Mouse (Mus musculus) lung, embryonic 14.5 days (tissue): ENCODE data around the gene Prkce. TPM values are rescaled to one million over a fixed set of nuclear protein-coding genes. Genes with fewer than 3 reads are reported as not detected.

ENCODE experiments used
- ATAC-seq: fragments of 200-750 bp; cut with Nextera tagmentation; 2 replicates; pipeline ENCODE4 v1.8.0; 2017; ENCODE audit warnings: mild to moderate bottlenecking, moderate TSS enrichment, moderate library complexity; ENCODE audit not compliant: insufficient read depth
- DNase-seq: peaks from one replicate; pipeline ENCODE4 v3.0.0-alpha.2; 2015
- H3K27ac ChIP-seq: fragments of 300-500 bp; sonication (generic); 2 replicates; pipeline ENCODE4 v1.5.1; 2014; ENCODE audit warnings: low read depth, mild to moderate bottlenecking, moderate library complexity
- H3K27me3 ChIP-seq: fragments of 300-500 bp; sonication (generic); 2 replicates; pipeline ENCODE4 v1.6.1; 2014; ENCODE audit warnings: low read length, control low read depth; ENCODE audit not compliant: insufficient read depth
- H3K36me3 ChIP-seq: fragments of 300-500 bp; sonication (generic); 2 replicates; pipeline ENCODE4 v1.6.1; 2014; ENCODE audit warnings: control low read depth; ENCODE audit not compliant: insufficient read depth
- H3K4me1 ChIP-seq: fragments of 300-500 bp; sonication (generic); 2 replicates; pipeline ENCODE4 v1.6.1; 2014; ENCODE audit warnings: antibody characterized with exemption, control low read depth; ENCODE audit not compliant: insufficient read depth
- H3K4me2 ChIP-seq: fragments of 300-500 bp; sonication (generic); 2 replicates; pipeline ENCODE4 v1.6.1; 2014; ENCODE audit warnings: mild to moderate bottlenecking
- H3K4me3 ChIP-seq: fragments of 300-500 bp; sonication (generic); 2 replicates; pipeline ENCODE4 v1.5.1; 2014; ENCODE audit warnings: low read depth, low read length
- H3K9ac ChIP-seq: fragments of 300-500 bp; sonication (generic); 2 replicates; pipeline ENCODE4 v1.6.1; 2014
- H3K9me3 ChIP-seq: fragments of 300-500 bp; sonication (generic); 2 replicates; pipeline ENCODE4 v1.6.1; 2016; ENCODE audit warnings: low read depth, low read length, control low read depth
- CTCF ChIP-seq: IDR thresholded peaks from 2 replicates; pipeline ENCODE4 v1.5.1; 2016; ENCODE audit warnings: antibody characterized with exemption, low read depth
- WGBS: fragments of 180-500 bp; shearing (Covaris S2); extraction: QIAGEN DNeasy Blood & Tissue Kit; methylation state at CpG from one replicate; pipeline ENCODE4 v1.1.7; 2014; 5-methylcytosine and 5-hydroxymethylcytosine counted together
- polyA plus RNA-seq: library from polyadenylated mRNA; unstranded; fragments of >200 nt; fragmentation: Nextera tagmentation; extraction: Ambion mirVana; gene quantifications from 2 replicates; pipeline ENCODE4 v1.2.1, GENCODE M21; 2014

Gene Prkce
- polyA plus RNA-seq, 1 experiment from 2014 or later = 10.1 TPM

DNA sequence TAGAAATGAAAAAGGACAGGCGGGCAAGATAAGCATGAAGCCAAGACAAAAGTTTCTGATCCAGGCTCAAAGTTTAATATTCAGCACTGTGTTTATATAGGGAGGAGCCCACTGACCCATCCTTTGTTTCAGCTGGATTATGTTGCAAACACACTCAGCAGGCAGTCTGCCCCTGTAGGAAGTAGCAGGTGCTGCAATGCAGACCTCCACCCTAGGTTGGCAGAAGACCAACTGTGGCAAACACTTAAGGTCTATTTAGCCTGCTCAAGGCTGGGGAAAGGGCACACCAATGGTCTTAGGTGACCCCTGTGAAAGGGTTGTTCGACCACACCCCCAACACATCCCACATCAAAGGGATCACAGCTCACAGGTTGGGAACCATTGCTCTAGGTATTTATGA lies 434.3 kb downstream of the Prkce start:
- WGBS = 91% methylated on average over 2 of the region's 2 CpGs
- Histone ChIP-seq H3K27me3 (no peaks in the 10 kb centered on the region), H3K9me3 (no peaks in the 10 kb centered on the region), H3K4me2 (no peak overlapping the region), H3K9ac (no peak overlapping the region), H3K4me3 (no peak overlapping the region), H3K4me1 (no peaks in the 10 kb centered on the region), H3K36me3 (no peaks in the 10 kb centered on the region), H3K27ac (no peak overlapping the region)
- no peak for DNase-seq
- ATAC-seq = no peak
- 0 out of 2 replicates have a peak, but pooled peaks have one; percentile 18 for TF ChIP-seq CTCF

GRCm38 (mm10) chr17:86603848-86604444 lies 436.4 kb downstream of the Prkce start:
- no peak overlapping the region for H3K9ac ChIP-seq
- WGBS = 58% methylated on average over 5 of the region's 5 CpGs
- ATAC-seq = no peak

DNA sequence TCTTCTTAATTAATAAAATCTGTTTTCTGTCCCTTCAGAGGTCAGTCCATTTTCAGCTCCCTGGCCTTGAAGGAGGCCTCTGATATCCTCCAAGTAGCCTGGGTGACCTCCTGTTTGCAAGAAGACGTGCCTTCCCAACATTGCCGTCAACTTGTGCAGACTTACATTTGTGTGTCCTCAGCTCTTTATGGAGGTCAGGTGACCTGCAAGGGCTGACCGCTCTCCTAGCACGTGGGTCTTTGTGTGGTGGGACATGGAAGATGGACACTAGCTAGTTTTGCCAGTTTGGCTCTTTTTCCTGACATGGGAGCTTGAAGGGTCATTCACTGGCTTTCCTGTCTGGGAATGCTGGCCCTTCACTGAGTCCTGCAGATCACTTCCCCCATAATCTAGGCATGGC lies 440.4 kb downstream of the Prkce start:
- no peaks in the 10 kb centered on the region for H3K9me3 ChIP-seq
- H3K27ac ChIP-seq = no peak overlapping the region
- ATAC-seq (no peak), DNase-seq (no peak)
- H3K4me3 ChIP-seq = no peak overlapping the region
- no peaks in the 10 kb centered on the region for H3K27me3 ChIP-seq
- no peaks in the 10 kb centered on the region for H3K36me3 ChIP-seq
- H3K4me1 ChIP-seq = no peaks in the 10 kb centered on the region
- WGBS = 78% methylated on average over 4 of the region's 4 CpGs
- TF ChIP-seq CTCF = no peak
- no peak overlapping the region for H3K4me2 ChIP-seq
- H3K9ac ChIP-seq = no peak overlapping the region

More at GRCm38 (mm10) chr17:86603848-86604444, 436.4 kb downstream of the Prkce start:
- Histone ChIP-seq H3K9me3 (no peaks in the 10 kb centered on the region), H3K4me3 (no peak overlapping the region), H3K36me3 (no peaks in the 10 kb centered on the region), H3K4me1 (no peaks in the 10 kb centered on the region), H3K27me3 (no peaks in the 10 kb centered on the region), H3K4me2 (no peak overlapping the region), H3K27ac (no peak overlapping the region)
- DNase-seq = no peak
- no peak for TF ChIP-seq CTCF

DNA sequence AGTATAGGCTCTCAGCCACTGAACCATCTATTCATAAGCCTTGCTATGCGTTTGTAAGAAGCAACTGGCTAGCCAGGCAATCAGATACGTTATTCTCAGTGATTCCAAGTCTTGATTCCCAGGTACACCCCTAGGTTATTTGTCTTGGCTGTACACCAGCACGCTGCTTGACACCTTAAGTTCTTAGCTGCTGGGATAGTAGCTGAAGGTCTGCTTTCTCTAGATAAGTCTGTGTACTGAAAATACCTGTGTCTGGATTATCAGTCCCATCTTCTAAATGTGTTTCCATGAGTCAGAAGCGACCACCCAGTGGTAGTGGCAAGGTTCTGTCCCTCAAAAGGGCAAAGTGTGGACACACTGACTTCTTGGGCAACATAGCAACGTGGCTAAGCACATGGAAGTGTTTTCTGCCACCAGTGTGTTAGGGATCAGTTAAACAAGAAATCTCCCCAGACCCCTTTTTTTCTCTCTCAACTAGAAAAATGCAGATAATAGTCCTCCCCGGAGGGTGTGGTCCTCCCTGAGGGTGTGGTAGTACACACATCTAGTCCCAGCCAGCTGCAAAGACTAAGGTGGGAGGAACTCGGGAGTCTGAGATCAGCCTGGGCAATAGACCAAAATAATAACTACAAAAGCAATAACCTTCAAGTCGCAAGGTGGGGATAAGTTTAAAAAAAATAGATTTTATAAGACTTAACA lies 442.8 kb downstream of the Prkce start:
- no peak overlapping the region for H3K27ac ChIP-seq
- no peak for TF ChIP-seq CTCF
- no peak overlapping the region for H3K9ac ChIP-seq
- 68% methylated on average over 8 of the region's 8 CpGs for WGBS
- no peaks in the 10 kb centered on the region for H3K4me1 ChIP-seq
- H3K4me3 ChIP-seq = no peak overlapping the region
- DNase-seq (no peak), ATAC-seq (no peak)
- no peaks in the 10 kb centered on the region for H3K27me3 ChIP-seq
- no peaks in the 10 kb centered on the region for H3K9me3 ChIP-seq
- H3K36me3 ChIP-seq = no peaks in the 10 kb centered on the region
- H3K4me2 ChIP-seq = no peak overlapping the region

GRCm38 (mm10) chr17:86611772-86612171 lies 444.2 kb downstream of the Prkce start:
- WGBS = 38% methylated on average over 5 of the region's 5 CpGs
- no peak for TF ChIP-seq CTCF
- H3K9me3 ChIP-seq = no peaks in the 10 kb centered on the region
- H3K36me3 ChIP-seq = no peaks in the 10 kb centered on the region
- H3K4me3 ChIP-seq = no peak overlapping the region
- no peaks in the 10 kb centered on the region for H3K27me3 ChIP-seq
- H3K9ac ChIP-seq = no peak overlapping the region
- H3K27ac ChIP-seq = no peak overlapping the region
- DNase-seq = no peak
- ATAC-seq = no peak
- H3K4me1 ChIP-seq = no peaks in the 10 kb centered on the region
- no peak overlapping the region for H3K4me2 ChIP-seq

GRCm38 (mm10) chr17:86615592-86616291 lies 448.2 kb downstream of the Prkce start:
- Histone ChIP-seq H3K27me3 (no peaks in the 10 kb centered on the region), H3K36me3 (no peaks in the 10 kb centered on the region), H3K4me3 (no peak overlapping the region), H3K4me1 (peaks cover 7% of the 10 kb centered on the region; the same call in 1 of the 2 replicates), H3K9ac (no peak overlapping the region), H3K27ac (no peak overlapping the region), H3K9me3 (no peaks in the 10 kb centered on the region), H3K4me2 (no peak overlapping the region)
- ATAC-seq (no peak), DNase-seq (no peak)
- no peak for TF ChIP-seq CTCF
- WGBS = 69% methylated on average over 13 of the region's 13 CpGs
